Mouse (Mus musculus) left cerebral cortex, adult 2 months (tissue): Measurements from ENCODE around the gene Rpl10a. TPM values are rescaled to one million over a fixed set of nuclear protein-coding genes. Genes with fewer than 3 reads are reported as not detected.

Experiments
- DNase-seq, 2 experiments: peaks; one replicate each; pipeline ENCODE4 v3.0.0; 2021 to 2022; ENCODE audit warnings: low spot score in 2 of 2, mixed read lengths in 1 of 2; ENCODE audit errors: extremely low spot score in 1 of 2
- H3K27ac ChIP-seq: fragments of 200-600 bp; 2 replicates; pipeline ENCODE4 v1.8.1; 2022
- H3K4me3 ChIP-seq: fragments of 200-600 bp; 2 replicates; pipeline ENCODE4 v1.8.1; 2022
- CTCF ChIP-seq: fragments of 200-600 bp; IDR thresholded peaks from 2 replicates; pipeline ENCODE4 v1.8.1; 2022; ENCODE audit warnings: antibody characterized with exemption, mild to moderate bottlenecking, moderate library complexity
- intact Hi-C: fragments of 180-260 bp; cut with DNase I; formaldehyde crosslinking; loops from one replicate; pipeline ENCODE4 v1.15.1; 2025
- long read RNA-seq, 2 experiments: library from polyadenylated mRNA; stranded (forward); transcript quantifications; one replicate each; pipeline ENCODE4 v2.0.0; 2021; ENCODE audit warnings: borderline mapping rate in 2 of 2
- total RNA-seq, 2 experiments: library from RNA; stranded (reverse); gene quantifications; 2 replicates each; pipeline ENCODE4 v1.2.3; 2021

The Rpl10a gene
- 100 to 1,000 TPM; 302 to 309 TPM for total RNA-seq
- long read RNA-seq, experiment 1, transcript Rpl10a-204 (2 exons, 1,618 nt) = minor isoform, 5 of 85 reads
- long read RNA-seq, experiment 1, transcript Rpl10a-201 (6 exons, 830 nt) = major isoform, 64 of 85 reads
- long read RNA-seq, experiment 1, partial matches to known transcripts = 5 of 85 reads
- long read RNA-seq, experiment 1, other reads (novel, unspliced or antisense) = 2 of 85 reads
- long read RNA-seq, experiment 2, transcript Rpl10a-201 (6 exons, 830 nt) = major isoform, 57 of 67 reads
- long read RNA-seq, experiment 2, partial matches to known transcripts = 1 of 67 reads
- long read RNA-seq, experiment 2, other reads (novel, unspliced or antisense) = 2 of 67 reads

GRCm38 (mm10) chr17:28328366-28328928, at the start of gene Rpl10a:
TSS of gene Rpl10a (plus strand) at chr17:28328471.
- intact Hi-C loops = loop anchor here (2.0 kb wide), 1 partner anchor 194 kb away; no protein-coding TSS in a partner anchor
- TF ChIP-seq CTCF = no peak; the same call in none of the 2 replicates
- H3K4me3 ChIP-seq = peak within 1 kb of the TSS; percentile 79
- peak; percentile 97 for DNase-seq
- peak within 1 kb of the TSS; percentile 92 for H3K27ac ChIP-seq

- TF ChIP-seq CTCF = no peak
- intact Hi-C loops = no loop called here
- no peak overlapping the region for H3K27ac ChIP-seq
- DNase-seq = no peak
- H3K4me3 ChIP-seq = no peak overlapping the region
Observed at GRCm38 (mm10) chr17:28279236-28279635, 49.0 kb upstream of the Rpl10a start.

- intact Hi-C loops = no loop called here
- TF ChIP-seq CTCF = no peak
- Histone ChIP-seq H3K4me3 (no peak overlapping the region), H3K27ac (no peak overlapping the region)
- no peak for DNase-seq
Observed at GRCm38 (mm10) chr17:28279780-28280422, 48.4 kb upstream of the Rpl10a start.

- intact Hi-C loops = no loop called here
- H3K27ac ChIP-seq = no peak overlapping the region
- no peak for TF ChIP-seq CTCF
- DNase-seq = no peak
- no peak overlapping the region for H3K4me3 ChIP-seq
Observed at GRCm38 (mm10) chr17:28280423-28280800, 47.9 kb upstream of the Rpl10a start.

GRCm38 (mm10) chr17:28280831-28281377, 47.4 kb upstream of the Rpl10a start:
- no peak for TF ChIP-seq CTCF
- DNase-seq = no peak
- no peak overlapping the region for H3K27ac ChIP-seq
- intact Hi-C loops = no loop called here
- H3K4me3 ChIP-seq = no peak overlapping the region

GRCm38 (mm10) chr17:28281866-28282441, 46.3 kb upstream of the Rpl10a start:
- intact Hi-C loops = no loop called here
- Histone ChIP-seq H3K4me3 (no peak overlapping the region), H3K27ac (no peak overlapping the region)
- no peak for DNase-seq
- TF ChIP-seq CTCF = no peak

GRCm38 (mm10) chr17:28283199-28283598, 45.1 kb upstream of the Rpl10a start:
- intact Hi-C loops = no loop called here
- Histone ChIP-seq H3K4me3 (no peak overlapping the region), H3K27ac (no peak overlapping the region)
- TF ChIP-seq CTCF = no peak
- DNase-seq = no peak

- TF ChIP-seq CTCF = no peak
- H3K4me3 ChIP-seq = no peak overlapping the region
- H3K27ac ChIP-seq = no peak overlapping the region
- DNase-seq = no peak
- intact Hi-C loops = no loop called here
Observed at GRCm38 (mm10) chr17:28286133-28286532, 42.1 kb upstream of the Rpl10a start.

- no peak for TF ChIP-seq CTCF
- H3K4me3 ChIP-seq = no peak overlapping the region
- intact Hi-C loops = no loop called here
Observed at GRCm38 (mm10) chr17:28286964-28287363, 41.3 kb upstream of the Rpl10a start.

GRCm38 (mm10) chr17:28287578-28287977, 40.7 kb upstream of the Rpl10a start:
- intact Hi-C loops = no loop called here
- no peak for DNase-seq
- no peak for TF ChIP-seq CTCF

More at GRCm38 (mm10) chr17:28286964-28287363, 41.3 kb upstream of the Rpl10a start:
- no peak overlapping the region for H3K27ac ChIP-seq
- no peak for DNase-seq

GRCm38 (mm10) chr17:28287980-28288379, 40.3 kb upstream of the Rpl10a start:
- peak; percentile 31 for TF ChIP-seq CTCF
- Histone ChIP-seq H3K27ac (no peak overlapping the region), H3K4me3 (no peak overlapping the region)
- intact Hi-C loops = no loop called here
- DNase-seq = no peak

More at GRCm38 (mm10) chr17:28287578-28287977, 40.7 kb upstream of the Rpl10a start:
- no peak overlapping the region for H3K27ac ChIP-seq
- no peak overlapping the region for H3K4me3 ChIP-seq

GRCm38 (mm10) chr17:28290262-28290661, 38.0 kb upstream of the Rpl10a start:
- no peak for TF ChIP-seq CTCF
- intact Hi-C loops = no loop called here
- DNase-seq = peak in 1 of 2 experiments; percentile 33
- H3K27ac ChIP-seq = no peak overlapping the region
- no peak overlapping the region for H3K4me3 ChIP-seq
